Mouse (Mus musculus) limb, embryonic 12.5 days (tissue): ENCODE measurements at regions not wholly inside any gene's neighbourhood (a gene's known extent, or its start where the extent isn't known, plus 50 kb on each side); places are given as distances from the start of the nearest gene placed in this dataset.

Experiments used
- ATAC-seq: fragments of 200-750 bp; cut with Nextera tagmentation; 2 replicates; pipeline ENCODE4 v1.8.0; 2017; ENCODE audit warnings: low read depth, moderate TSS enrichment; ENCODE audit not compliant: insufficient number of reproducible peaks, insufficient read depth, low FRiP score, low TSS enrichment
- H3K27ac ChIP-seq: fragments of 300-500 bp; sonication (generic); 2 replicates; pipeline ENCODE4 v1.5.1; 2016; ENCODE audit warnings: mild to moderate bottlenecking, moderate library complexity
- H3K27me3 ChIP-seq: fragments of 300-500 bp; sonication (generic); 2 replicates; pipeline ENCODE4 v1.6.1; 2016; ENCODE audit warnings: mild to moderate bottlenecking, moderate library complexity
- H3K36me3 ChIP-seq: fragments of 300-500 bp; sonication (generic); 2 replicates; pipeline ENCODE4 v1.6.1; 2016; ENCODE audit warnings: mild to moderate bottlenecking, moderate library complexity
- H3K4me1 ChIP-seq: fragments of 300-500 bp; sonication (generic); replicated peaks from 2 replicates; pipeline ENCODE4 v1.6.1; 2016
- H3K4me2 ChIP-seq: fragments of 300-500 bp; sonication (generic); 2 replicates; pipeline ENCODE4 v1.6.1; 2016; ENCODE audit warnings: mild to moderate bottlenecking, moderate library complexity
- H3K4me3 ChIP-seq: fragments of 300-500 bp; sonication (generic); replicated peaks from 2 replicates; pipeline ENCODE4 v1.5.1; 2016; ENCODE audit warnings: mild to moderate bottlenecking
- H3K9ac ChIP-seq: fragments of 300-500 bp; sonication (generic); replicated peaks from 2 replicates; pipeline ENCODE4 v1.6.1; 2016; ENCODE audit warnings: mild to moderate bottlenecking, moderate library complexity
- H3K9me3 ChIP-seq: fragments of 300-500 bp; sonication (generic); 2 replicates; pipeline ENCODE4 v1.6.1; 2016; ENCODE audit warnings: mild to moderate bottlenecking, moderate library complexity
- WGBS: fragments of 180-500 bp; shearing (Covaris S2); methylation state at CpG from one replicate; pipeline ENCODE4 v1.1.7; 2016; 5-methylcytosine and 5-hydroxymethylcytosine counted together

DNA sequence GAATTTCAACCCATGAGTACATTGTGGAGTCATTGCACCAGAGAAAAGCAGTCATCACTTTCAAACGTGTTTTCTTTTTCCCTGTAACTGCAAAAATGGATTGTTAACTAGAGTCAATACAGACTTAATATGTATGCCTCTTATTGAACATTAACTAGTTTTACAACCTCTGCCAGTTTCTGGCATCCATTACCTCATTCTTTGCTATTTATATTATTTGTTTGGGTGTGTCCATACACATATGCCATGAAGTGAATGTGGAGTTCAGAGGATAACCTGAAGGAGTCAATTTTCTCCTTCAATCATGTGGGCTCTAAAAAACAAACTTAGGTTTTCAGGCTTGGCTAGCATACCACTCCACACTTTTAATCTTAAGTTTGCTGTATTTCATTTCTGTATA lies 50.9 kb upstream of the Ezh2 start:
- no peaks in the 10 kb centered on the region for H3K36me3 ChIP-seq
- 55% methylated on average over 1 of the region's 1 CpGs for whole genome bisulfite sequencing
- H3K27me3 ChIP-seq = peaks cover 10% of the 10 kb centered on the region; the same call in 1 of the 2 replicates
- no peak for ATAC-seq
- H3K27ac ChIP-seq = no peak overlapping the region
- H3K4me3 ChIP-seq = no peak overlapping the region
- no peaks in the 10 kb centered on the region for H3K9me3 ChIP-seq
- H3K4me2 ChIP-seq = no peak overlapping the region
- no peak overlapping the region for H3K9ac ChIP-seq
- H3K4me1 ChIP-seq = no peaks in the 10 kb centered on the region
